Mouse (Mus musculus): ENCODE results near the gene AL731706.1.

The AL731706.1 gene

DNA sequence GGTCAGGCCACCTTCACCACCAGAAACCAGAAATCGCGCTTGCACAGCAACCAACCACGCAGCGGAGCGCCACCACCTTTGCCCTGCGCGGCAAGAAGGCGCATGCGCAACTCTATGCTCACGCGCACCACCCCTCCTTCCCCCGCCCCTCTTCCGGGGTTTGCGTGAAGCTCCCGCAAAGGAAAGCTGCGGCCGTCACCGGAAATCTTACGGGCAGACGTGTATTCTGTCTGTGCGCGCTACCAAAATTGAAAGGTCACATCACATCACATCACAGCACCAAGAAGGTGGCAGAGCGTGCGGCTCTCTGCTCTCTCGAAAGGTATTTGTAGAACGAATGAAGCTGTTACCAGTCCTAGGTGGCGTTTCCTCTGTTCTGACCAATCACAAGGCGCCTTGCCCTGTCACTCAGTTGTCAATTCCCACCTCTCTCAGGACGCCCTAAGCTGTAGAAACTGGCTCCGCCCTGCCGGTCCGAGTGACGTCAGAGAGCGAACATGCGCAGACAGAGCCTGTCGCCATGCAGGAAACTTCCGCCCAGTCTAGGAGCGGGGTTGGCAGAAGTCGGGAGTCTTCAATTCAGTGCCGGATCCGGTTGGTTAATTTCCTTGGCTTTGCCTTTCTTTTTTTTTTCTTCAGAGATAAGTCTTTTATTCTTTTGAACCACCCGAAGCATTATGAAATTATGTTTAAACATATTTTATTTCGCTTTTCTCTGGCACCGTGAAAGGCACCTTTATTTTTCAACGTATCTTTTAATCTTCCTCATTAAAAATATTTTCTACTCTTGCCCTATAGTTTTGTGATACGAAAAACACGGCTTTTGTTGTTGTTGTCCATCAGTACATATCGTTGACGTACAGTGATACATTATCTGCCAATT is at the start of gene AL731706.1, which contains the start of the genes Slx4ip and Mkks:
AL731706.1 (minus strand) TSS at position 322 of the 883 bp plus-strand sequence.
Slx4ip (plus strand) TSS at position 151 of the 883 bp plus-strand sequence.
Mkks (minus strand) TSS at position 322 of the 883 bp plus-strand sequence.
- ATAC-seq (ENCODE audit: low TSS enrichment) = peak; percentile 87

DNA sequence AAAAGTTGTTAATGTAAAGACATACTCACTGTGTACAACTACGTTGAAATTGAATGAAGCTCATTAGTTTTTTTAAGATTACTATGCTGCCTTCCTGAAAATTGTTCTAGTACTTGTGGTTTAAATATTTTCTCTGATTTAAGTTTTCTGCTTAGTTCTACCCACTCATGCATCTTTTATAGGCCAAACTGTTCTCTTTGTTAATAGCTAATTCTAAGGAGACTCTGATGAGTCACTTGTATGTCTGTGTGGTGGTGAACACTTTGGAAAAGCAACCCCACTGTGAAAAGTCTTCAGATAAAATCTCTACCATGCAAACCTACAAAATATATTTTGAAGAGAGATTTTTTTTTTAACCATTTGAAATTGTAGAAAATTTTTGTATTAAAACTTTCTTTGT is 47.1 kb upstream of the AL731706.1 start:
- ATAC-seq (ENCODE audit: low TSS enrichment) = peak; percentile 74; the same call in 1 of the 2 replicates

DNA sequence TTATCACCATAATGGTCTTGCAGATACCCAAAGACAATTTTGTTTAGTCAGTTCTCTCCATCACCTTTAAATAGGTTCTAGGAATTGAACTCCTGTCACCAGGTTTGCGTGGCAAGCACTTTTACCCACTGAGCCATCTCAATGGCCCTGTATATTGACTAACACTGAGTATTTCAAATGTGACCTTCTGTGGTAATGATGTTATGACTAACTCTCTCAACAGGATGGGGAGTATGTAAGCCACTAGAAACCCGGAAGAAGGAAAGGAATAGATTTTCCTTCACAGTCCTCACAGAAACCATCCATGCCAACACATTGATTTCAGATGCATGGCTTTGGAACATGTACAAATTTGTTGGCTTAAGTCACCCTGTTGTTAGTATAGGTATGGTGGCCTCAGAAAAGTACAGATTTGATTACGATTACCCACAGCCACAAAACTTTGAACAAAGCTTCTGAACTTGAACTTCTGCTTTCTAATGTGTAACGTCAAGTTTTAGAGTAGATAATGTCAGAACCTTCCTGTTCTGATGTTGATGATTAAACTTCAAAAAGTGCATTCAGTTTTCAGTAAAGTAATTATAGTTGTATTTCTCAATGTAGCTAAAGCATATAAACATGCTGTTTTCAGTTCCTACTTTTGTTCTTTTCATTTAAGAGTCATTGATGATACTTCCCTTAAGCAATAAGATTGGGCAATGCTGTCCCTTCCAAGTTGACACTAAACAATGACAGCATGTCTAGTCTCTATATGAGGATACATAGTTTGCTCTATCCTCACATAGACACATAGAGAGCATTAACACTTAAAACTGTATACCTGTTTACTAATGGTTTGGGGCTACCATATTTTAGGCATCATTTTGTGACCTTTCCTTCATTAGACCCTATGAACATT is 45.5 kb upstream of the AL731706.1 start:
- no peak for ATAC-seq (ENCODE audit: low TSS enrichment)

DNA sequence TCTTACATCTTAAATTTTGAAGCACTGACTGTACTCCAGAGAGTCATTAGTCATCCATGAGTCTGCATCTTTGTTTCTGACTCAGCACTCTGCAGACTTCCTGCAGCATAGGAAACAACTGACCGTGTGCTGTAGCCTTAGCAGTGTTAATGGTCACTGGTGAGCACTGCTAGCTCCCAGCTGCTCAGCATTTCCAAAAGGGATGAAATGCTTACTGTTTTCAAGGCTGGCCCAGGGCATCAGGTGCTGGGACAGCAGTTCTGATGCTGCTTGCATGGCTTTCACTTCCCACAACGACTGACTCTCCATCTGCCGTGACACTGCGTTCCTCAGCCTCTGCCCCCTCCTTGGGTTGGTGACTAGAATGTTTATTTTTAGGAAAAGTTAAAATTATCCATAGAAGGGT is 29.8 kb upstream of the AL731706.1 start:
- peak; percentile 94 for ATAC-seq (ENCODE audit: low TSS enrichment)

DNA sequence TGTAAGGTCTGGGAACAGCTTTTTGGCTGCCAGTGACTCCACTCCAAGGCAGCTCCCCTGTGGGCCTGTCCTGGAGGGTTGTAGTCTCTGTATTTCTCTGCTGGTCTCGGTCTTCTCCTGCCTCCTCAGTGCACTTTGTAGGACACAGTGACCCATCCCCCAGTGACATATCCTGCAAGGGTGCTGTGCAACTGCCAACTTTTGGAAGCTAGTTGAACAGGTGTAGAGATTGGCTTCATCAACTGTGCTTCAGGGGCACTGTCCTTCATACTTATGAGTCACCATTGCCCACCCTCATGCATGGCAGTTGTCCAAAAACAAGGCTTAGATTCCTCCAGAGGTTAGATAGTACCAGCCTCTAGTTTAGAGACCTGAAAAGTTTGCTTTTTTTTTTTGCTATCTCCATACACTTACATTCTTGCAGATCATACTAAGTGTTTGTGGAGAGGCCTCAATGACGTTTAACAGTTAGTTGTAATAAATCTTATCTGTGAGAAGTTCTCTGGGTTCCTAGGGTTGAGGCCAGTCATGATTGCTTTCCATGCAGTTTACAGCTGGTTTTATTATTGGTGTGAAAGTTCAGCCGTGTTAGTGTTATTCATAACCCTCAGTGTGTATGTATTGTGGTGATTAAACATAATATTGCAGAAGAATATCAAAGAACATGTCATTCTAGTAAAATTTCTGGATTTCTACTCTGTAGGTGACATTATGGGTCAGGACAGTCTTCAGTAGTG is 29.2 kb upstream of the AL731706.1 start:
- no peak for ATAC-seq (ENCODE audit: low TSS enrichment)

DNA sequence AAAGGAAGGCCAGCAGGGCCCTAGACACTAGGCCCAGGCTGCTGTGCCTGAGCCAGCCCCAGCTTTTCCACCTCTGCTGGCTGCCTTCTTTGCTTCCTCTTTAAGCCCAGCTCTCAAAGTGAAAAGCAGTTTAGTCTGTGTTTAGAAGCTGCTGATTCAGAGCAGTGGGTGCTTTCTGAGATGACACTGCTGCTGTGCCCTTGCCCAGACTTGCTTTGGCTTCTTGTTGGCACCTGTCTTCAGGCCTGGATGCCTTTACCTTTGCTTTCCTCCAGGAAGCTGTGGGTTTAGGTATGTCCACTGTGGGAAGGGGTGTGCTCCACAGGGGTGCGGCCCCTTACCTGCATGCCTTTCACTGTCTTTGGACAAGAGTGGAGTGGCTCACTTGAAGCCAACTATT is 28.2 kb upstream of the AL731706.1 start:
- peak; percentile 61; the same call in 1 of the 2 replicates for ATAC-seq (ENCODE audit: low TSS enrichment)

DNA sequence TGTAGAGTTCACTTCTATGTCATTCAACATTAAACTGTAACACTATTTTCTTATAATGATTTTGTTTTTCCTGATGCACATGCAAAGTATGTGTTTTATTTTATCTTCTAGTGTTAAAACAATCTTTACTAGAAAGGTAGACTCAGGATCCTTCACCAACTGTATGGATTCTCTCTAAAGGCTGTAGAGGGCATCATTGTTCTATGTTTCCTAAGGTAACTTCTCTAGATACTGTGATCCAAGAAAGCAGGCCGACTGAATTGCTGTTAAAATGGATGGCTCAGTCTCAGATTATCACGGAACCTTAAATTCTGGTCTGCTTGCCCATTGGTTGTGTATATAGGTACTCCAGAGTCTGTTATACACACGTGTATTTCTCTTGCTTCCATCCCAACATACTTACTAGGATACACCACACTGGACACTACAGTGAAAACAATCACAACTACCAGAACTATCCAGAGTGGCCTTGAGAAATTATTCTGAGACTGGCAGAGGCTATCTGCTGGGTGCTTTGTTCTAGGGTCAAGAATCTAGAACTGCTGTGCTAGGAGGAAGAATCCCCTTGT is 23.2 kb upstream of the AL731706.1 start:
- peak; percentile 97 for ATAC-seq (ENCODE audit: low TSS enrichment)

DNA sequence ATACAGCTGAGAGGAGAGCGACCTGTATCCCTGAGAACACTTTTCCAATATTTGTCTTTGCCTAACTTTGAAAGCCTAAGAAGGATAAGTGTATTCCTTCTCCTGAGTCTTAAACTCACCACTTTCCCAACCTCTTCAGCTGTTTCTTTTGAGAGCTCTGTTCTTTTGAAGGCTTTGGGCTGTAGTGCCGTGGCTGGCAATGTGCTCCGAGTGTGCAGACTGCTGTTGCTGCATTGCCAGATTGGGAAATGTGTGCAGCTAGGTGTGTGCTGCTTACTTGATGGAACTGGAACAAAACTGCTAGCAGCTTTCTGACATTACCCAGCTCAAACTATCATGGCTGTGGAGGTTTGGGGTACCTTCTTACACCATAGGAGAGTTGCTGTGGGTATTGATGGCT is 21.8 kb upstream of the AL731706.1 start:
- no peak for ATAC-seq (ENCODE audit: low TSS enrichment)

DNA sequence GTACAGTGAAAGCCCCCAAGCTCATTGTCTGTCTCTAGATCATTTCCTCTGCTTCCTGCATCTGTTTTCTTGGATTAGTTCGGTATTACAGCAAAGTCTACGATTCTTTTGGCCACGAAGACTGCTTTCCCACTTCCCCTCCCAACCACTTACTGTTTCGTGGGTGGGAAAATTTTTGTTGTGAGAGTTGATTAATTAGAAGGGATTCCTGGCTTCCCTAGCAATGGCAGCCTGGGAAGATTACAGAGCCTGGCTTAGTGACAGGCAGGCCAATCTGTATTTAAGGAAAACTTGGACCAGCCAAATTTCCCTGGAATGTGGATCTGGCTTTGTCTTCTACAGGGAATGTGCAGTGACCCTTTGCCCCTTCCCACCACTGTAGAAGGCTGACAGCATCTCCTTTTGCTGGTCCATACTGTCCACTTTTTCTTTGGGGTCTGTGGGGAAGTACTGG is 20.8 kb upstream of the AL731706.1 start:
- no peak for ATAC-seq (ENCODE audit: low TSS enrichment)

DNA sequence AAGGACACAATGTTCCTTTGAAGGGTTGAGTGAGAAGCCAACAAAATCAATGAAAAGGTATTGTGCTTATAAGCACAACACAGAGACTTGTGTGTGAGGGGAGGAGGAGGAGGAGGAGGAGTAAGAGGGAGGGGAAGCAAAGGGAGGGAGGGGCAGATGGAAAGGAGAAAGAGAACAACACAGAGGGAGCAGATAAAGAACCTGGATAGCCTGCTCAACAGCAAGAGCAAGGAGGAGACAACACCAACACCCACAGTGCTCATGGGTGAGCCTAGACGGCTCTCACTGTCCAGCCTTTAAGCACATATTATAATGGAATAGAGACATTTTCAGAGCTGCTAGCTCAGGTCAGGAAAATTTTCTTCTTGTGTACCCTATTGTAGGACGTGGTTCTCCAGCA is 18.1 kb upstream of the AL731706.1 start:
- ATAC-seq (ENCODE audit: low TSS enrichment) = no peak

DNA sequence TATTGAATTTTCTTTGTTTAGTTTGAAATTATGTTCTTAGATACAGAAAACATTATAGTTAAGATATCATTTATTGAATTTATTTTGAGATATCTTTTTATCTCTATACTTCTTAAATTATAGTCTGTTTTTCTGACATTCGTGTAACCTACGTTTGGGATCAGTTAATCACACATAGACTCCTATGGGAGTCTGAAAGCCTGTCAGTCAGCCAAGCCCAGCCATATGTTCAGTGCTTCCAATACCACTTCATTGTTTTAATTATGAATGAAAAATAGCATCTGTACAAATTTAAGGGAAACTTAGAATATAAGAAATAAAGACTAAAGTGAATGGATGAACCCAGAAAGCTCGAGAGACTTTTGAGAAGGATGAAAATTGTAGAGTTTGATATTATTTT is 17.4 kb upstream of the AL731706.1 start:
- ATAC-seq (ENCODE audit: low TSS enrichment) = no peak

DNA sequence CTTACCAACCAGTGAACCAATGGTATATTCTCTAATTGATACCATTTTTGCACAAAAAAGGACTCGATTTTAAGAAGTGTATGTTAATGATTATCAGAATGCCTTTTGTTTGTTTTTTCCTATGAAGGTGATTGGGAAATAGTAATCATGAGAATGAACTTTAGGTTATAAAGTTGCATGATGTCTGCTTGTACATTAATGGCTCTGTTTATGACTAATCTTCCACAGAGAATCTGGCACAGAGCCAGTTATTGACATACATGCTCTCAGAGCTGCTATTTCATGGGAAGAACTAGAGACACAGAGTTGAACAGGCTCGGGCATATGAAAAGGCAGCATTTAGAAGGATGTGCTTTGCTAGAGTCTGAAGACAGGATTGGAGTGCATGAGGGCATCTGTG is 4.9 kb upstream of the AL731706.1 start:
- ATAC-seq (ENCODE audit: low TSS enrichment) = no peak

DNA sequence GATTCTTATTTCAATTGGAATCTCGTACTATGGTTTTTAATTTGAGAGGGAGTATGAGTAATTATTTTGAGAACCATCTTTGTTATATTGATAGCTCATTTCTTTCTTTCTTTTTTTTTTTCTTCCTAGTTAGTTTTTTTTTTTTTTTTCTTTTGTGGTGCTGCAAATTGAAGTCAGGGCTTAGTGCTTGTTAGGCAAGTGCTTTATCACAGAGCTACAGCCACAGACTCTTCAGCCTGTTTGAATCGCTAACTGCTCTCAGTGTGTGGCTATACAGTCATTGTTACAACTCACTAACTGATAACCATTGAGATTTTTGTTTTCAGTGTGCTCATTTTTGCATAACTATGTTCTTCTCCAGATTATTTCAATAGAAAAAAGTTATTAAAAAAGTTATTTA is 3.3 kb upstream of the AL731706.1 start:
- ATAC-seq (ENCODE audit: low TSS enrichment) = no peak

DNA sequence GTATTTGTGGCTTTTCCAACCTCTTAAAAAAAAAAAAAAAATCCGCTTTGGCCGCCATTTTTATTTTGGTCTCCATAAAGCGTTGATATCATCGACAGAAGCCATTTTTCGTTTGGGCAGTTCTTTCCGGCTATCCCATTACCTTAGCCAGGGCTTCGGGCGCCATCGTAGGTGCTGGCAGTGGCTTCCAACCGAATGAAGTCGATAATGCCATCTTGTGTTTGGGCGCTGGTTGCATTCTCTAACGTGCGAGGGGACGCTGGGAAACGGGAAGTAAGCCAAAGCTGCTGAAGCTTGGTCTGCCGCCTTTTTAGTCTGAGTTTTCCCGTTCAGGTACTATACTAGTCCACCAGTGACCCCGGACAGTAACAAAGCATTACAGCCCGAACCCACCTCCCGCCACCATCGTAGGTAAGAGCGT is 772 bp upstream of the AL731706.1 start:
- ATAC-seq (ENCODE audit: low TSS enrichment) = peak; percentile 85

DNA sequence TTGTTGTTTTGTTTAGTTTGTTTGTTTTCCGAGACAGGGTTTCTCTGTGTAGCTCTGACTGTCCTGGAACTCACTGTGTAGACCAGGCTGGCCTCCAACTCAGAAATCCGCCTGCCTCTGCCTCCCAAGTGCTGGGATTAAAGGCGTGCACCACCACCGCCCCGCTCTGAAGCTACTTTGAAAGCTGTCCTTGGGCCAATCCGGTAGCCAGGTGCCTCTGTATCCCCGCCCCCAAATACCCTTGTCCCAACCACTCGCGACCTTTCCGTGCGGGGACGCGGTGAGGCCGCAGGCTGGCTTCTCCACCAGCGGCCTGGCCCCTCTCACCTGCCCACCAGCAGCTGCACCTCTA is 497 bp downstream of the AL731706.1 start:
- peak; percentile 29 for ATAC-seq (ENCODE audit: low TSS enrichment)

DNA sequence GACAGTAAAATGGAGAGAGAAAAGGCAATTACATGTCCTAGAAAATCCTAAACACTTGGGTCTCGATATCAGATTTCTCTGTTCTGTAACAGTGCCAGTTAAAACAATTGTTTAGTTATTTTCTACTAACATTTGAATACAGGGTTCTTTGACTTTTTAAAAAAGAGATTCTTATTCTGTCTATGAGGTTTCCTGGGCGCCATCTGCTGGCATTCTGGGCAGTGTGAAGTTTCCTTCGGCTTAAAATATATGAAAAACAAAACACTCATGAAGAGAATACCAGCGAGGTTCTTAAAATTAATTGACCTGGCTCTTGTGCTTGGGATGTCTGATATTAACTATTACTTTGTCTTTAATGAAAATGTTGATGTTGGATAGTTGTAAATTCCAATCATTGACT is 4.3 kb downstream of the AL731706.1 start:
- no peak for ATAC-seq (ENCODE audit: low TSS enrichment)

DNA sequence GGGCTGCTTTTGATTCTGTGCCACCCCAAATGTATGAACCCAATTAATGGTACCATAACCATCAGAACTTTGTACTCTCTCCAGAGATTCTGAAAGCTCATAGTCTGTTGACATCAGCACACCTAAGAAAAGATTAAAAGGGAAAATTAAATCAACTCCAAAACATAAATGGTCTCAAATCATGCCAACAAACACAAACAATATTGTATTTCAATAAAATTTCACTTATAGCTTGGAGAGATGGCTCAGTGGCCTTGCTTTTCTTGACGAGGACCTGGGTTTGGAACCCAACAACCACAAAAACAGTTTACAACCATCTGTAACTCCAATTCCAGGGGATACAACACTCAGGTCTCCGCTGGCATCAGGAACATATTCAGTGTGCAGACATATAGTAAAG is 5.6 kb downstream of the AL731706.1 start, which contains the start of gene AL731706.2:
AL731706.2 (minus strand) TSS at position 101 of the 400 bp plus-strand sequence.
- no peak for ATAC-seq (ENCODE audit: low TSS enrichment)

DNA sequence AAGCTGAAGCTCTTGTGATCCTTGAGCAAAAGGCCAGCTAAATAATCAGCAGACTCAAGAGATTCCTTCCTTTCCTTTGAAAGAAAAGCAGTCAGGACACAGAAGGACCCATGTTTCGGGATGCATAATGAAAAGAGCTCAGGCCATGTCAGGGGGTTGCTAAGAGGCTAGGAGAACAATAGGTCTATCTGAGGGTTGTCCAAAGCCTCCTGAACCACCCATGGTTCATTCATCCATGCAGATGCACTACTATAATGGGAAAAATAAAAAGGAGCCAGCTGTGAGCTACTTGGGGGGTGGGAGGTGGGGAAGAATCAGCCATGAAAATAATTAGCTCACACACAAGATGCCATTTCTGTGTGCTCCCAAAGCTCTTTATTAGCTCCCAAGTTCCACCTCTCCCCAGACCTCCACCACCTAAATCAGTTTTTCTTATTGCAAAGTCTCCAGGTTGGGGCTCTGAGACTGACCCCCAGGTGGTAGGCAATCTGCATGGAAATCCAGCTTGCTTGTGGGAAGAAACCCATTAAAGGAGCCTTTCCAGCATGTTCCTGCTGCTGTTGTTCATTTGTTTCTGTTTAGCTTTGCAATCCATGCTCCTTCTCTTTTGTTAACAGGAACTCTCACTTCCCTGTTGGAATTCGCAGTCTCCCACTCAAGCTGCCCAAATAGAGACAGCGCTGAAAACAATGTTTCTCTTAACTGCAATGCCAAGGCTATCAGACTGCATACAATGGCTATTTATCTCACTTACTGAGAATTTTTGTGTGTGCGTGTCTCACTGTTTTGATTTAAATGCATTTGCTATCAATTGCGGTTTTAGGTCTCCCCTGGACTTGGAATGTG is 36.4 kb downstream of the AL731706.1 start:
- peak; percentile 59; the same call in 1 of the 2 replicates for ATAC-seq (ENCODE audit: low TSS enrichment)

DNA sequence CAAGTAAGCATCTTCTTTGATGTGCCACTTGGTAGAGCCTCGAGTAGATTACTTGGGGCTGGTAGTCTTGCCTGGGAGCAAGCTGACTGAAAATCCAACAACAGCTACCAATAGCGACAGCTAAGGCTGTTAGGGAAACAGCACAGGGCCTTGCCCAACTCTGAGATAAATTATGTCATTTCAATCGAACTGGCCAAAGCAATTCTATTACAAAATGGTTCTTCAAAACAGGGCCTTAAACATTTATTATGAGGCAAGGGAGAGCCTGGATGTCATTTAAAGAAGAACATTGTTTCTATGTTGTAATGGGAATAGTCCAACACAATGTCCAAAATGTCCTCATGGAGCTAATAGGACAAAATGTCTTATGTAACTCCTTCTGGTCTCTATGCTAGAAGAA is 40.8 kb downstream of the AL731706.1 start:
- no peak for ATAC-seq (ENCODE audit: low TSS enrichment)

DNA sequence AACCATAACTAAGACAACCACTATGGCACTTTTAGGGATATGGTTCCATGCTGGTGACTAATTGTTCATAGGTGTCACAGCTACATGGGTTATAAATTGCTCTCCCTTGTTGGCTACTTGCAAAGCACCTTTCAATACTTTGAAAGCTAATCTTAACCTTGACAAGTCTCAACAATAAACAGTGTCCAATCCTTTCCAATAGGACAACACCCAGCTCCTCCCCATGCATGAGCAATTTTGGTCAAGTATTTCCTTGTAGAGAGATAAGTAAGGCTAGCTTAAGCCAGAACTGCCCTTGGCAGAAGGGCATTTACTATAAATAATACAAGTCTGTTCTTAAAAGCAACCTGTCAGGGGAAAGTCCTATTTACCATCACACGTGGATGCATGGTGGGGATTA is 53.2 kb downstream of the AL731706.1 start:
- no peak for ATAC-seq (ENCODE audit: low TSS enrichment)
